Mouse (Mus musculus) G1E (cell line): Measurements from ENCODE around the gene Suz12. TPM values are rescaled to one million over a fixed set of nuclear protein-coding genes. Genes with fewer than 3 reads are reported as not detected.

Experiments used
- ATAC-seq: 2 replicates; pipeline ENCODE4 v1.8.0; 2016; ENCODE audit warnings: mild to moderate bottlenecking; ENCODE audit not compliant: insufficient number of reproducible peaks, poor library complexity, low FRiP score, severe bottlenecking; ENCODE audit errors: extremely low read depth
- DNase-seq: peaks from one replicate; pipeline ENCODE4 v3.0.0; 2012; ENCODE audit warnings: low spot score
- H3K27me3 ChIP-seq: 2 replicates; pipeline ENCODE4 v1.6.1; 2012; ENCODE audit warnings: mild to moderate bottlenecking, low read length, inconsistent platforms; ENCODE audit not compliant: insufficient read depth
- H3K36me3 ChIP-seq: replicated peaks from 2 replicates; pipeline ENCODE3; 2012; ENCODE audit warnings: mild to moderate bottlenecking, inconsistent platforms
- H3K4me1 ChIP-seq: 2 replicates; pipeline ENCODE4 v1.6.1; 2012; ENCODE audit warnings: low read depth, low read length, inconsistent platforms, mixed read lengths; ENCODE audit not compliant: insufficient read depth
- H3K4me3 ChIP-seq: 2 replicates; pipeline ENCODE4 v1.5.1; 2012; ENCODE audit warnings: low read depth, mild to moderate bottlenecking, inconsistent platforms, low read length, moderate library complexity, mixed read lengths
- H3K9me3 ChIP-seq: replicated peaks from 2 replicates; pipeline ENCODE4 v1.6.1; 2012; ENCODE audit warnings: inconsistent platforms
- CTCF ChIP-seq: IDR thresholded peaks from 2 replicates; pipeline ENCODE4 v1.5.1; 2012; ENCODE audit warnings: low read depth, low read length, inconsistent platforms, mixed read lengths
- GATA1 ChIP-seq: IDR thresholded peaks from 2 replicates; pipeline ENCODE4 v1.6.1; 2012; ENCODE audit warnings: borderline replicate concordance, low read length, inconsistent platforms, mixed read lengths
- GATA2 ChIP-seq: IDR thresholded peaks from 2 replicates; pipeline ENCODE4 v1.6.1; 2012; ENCODE audit warnings: low read depth, low read length, inconsistent platforms, borderline replicate concordance
- POLR2AphosphoS5 ChIP-seq: IDR thresholded peaks from 2 replicates; pipeline ENCODE4 v1.6.1; 2012; ENCODE audit warnings: low read depth, low read length, inconsistent platforms; ENCODE audit not compliant: insufficient replicate concordance
- TAL1 ChIP-seq: conservative IDR thresholded peaks from 2 replicates; pipeline ENCODE4 v1.6.1; 2012; ENCODE audit warnings: low read depth, low read length, inconsistent platforms, mixed read lengths
- polyA plus RNA-seq: library from polyadenylated mRNA; stranded (reverse); fragments of >175 nt; gene quantifications from 2 replicates; pipeline ENCODE4 v1.2.3, GENCODE M21; 2012
- total RNA-seq, 2 experiments: library from RNA; stranded (forward) in 1 of 2; stranded (reverse) in 1 of 2; fragments of 200-1000 nt in 1 of 2; fragments of >200 nt in 1 of 2; fragmentation: Nextera tagmentation in 1 of 2; gene quantifications; 2 replicates each; pipeline ENCODE4 v1.2.3; 2014 to 2017

Suz12 gene
- total and polyA plus RNA-seq, 3 experiments = 43.7 to 300 (median 131) TPM

DNA sequence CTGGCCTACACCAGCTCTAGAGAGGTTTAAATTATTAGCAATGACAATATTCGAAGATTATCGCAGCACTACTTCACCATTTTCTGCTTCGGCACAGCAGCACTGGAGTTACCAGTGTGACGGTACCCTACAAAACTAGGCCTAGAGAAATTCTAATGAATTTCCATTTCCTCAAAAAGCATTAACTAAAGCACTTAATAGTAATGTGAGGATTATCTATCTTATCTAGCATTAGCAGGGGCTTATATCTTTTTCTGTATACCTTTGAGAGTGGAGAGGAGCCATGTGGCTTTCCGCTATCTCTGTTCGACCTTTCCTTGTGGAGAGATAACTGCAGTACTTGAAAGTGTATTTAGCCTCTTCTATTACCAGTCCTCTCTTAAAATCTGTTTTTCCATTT, 86.8 kb downstream of the Suz12 start:
- Histone ChIP-seq H3K36me3 (peaks cover 33% of the 10 kb centered on the region), H3K27me3 (no peaks in the 10 kb centered on the region), H3K4me3 (peak overlapping the region; percentile 91), H3K4me1 (peaks cover 60% of the 10 kb centered on the region), H3K9me3 (peaks cover 7% of the 10 kb centered on the region)
- no peak for DNase-seq
- TF ChIP-seq TAL1 (peak; percentile 50; the same call in 1 of the 2 replicates), POLR2AphosphoS5 (no peak)
- no peak for ATAC-seq

DNA sequence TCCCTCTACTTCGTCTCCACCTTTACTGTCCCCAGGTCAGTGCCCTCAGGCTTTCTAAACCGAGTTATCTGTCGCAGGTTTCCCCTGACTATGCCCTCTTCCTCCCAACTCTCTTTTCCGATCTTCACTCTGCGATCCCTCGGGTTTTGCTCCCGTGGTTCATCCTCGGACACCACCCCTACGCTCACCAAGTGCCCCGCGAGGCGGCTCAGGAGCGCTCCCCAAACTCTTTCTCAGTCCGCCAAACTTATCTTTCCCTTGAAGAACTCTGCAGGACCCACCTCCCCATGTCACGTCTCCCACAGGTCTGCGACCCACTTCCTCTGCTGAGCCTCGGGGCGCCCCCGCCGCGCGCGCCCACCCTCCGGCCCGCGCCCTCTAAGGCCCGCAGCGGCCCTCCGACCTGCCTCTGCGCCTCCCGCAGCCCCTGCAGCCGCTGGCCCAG, 87.5 kb downstream of the Suz12 start:
- Histone ChIP-seq H3K27me3 (no peaks in the 10 kb centered on the region), H3K4me3 (peak overlapping the region; percentile 91), H3K36me3 (peaks cover 28% of the 10 kb centered on the region), H3K9me3 (peaks cover 7% of the 10 kb centered on the region), H3K4me1 (peaks cover 61% of the 10 kb centered on the region)
- ATAC-seq (no peak), DNase-seq (peak; percentile 10)
- TF ChIP-seq POLR2AphosphoS5 (no peak), GATA1 (no peak), TAL1 (no peak), CTCF (no peak), GATA2 (no peak)

DNA sequence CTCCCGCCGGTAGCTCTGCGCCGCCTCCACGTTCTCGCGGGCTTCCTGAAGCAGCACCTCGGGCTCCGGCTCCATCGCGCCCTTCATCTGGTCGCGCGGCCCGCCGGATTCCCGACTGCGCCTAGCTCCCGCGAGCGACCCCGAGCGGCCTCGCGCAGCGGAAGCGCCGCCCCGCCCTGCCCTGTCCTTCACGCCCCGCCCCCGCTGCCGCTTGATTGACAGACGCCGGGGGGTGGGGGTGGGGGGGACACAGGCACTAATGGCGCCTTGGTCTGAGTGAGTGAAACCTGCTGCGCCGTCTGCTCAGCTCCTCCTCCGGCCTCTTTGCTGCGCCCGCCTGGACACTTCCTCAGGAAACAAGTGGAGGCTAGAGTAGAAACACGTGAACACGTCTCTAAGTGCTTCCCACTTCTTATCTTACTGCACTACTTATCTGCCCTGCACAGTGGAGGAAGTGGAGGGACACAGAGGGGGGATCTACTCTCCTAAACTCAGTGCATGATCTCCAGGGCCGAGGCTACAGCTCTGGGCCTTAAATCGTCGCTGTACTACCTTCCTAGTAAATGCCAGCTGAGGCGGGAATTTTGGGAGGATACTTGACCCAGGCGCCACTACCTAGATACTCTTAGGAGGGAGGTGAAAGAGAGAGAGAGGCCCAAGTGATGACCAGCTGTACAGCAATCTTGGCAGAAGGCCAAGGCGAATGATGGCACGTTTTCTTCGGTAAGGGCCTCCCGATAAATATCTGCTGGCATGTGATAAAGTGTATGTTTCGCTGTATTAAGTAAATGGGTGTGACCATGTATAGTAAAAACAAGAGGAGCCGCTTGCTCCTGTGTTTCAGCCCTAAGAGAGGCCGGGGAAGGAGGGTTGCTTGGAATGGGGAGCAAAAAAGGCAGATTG, 88.2 kb downstream of the Suz12 start, which contains the start of gene Crlf3:
Gene Crlf3 (minus strand): TSS at position 166 of the 903 bp plus-strand sequence.
- peaks cover 23% of the 10 kb centered on the region for H3K36me3 ChIP-seq
- ATAC-seq = peak; percentile 91
- H3K4me3 ChIP-seq = peak within 1 kb of the TSS; percentile 91
- H3K4me1 ChIP-seq = peaks cover 61% of the 10 kb centered on the region
- H3K9me3 ChIP-seq = peaks cover 7% of the 10 kb centered on the region
- TF ChIP-seq GATA2 = peak; percentile 75; the same call in 1 of the 2 replicates
- TF ChIP-seq CTCF = no peak
- TF ChIP-seq TAL1 = peak; percentile 82
- no peaks in the 10 kb centered on the region for H3K27me3 ChIP-seq
- DNase-seq = peak; percentile 79

GRCm38 (mm10) chr11:80081786-80082319, 88.9 kb downstream of the Suz12 start:
- ATAC-seq (no peak), DNase-seq (no peak)
- Histone ChIP-seq H3K27me3 (no peaks in the 10 kb centered on the region), H3K36me3 (peaks cover 19% of the 10 kb centered on the region), H3K9me3 (peaks cover 7% of the 10 kb centered on the region), H3K4me3 (peak overlapping the region; percentile 5; the same call in 1 of the 2 replicates), H3K4me1 (peaks cover 60% of the 10 kb centered on the region)
- TF ChIP-seq GATA2 (no peak), CTCF (no peak), GATA1 (no peak), POLR2AphosphoS5 (no peak), TAL1 (no peak)

Other genes with a start within 250 kb of the Suz12 start
- 41.9 and 65.5 TPM in 2 replicates for gene Utp6, start 30.7 kb upstream of the Suz12 start, total RNA-seq (2014; fragmentation: Nextera tagmentation)
- gene Utp6, start 30.7 kb upstream of the Suz12 start, total RNA-seq (2017) = 118 and 126 TPM in 2 replicates
- gene Utp6, start 30.7 kb upstream of the Suz12 start, polyA plus RNA-seq = 3.5 and 6.2 TPM in 2 replicates
- gene Crlf3, start 87.9 kb downstream of the Suz12 start, total RNA-seq (2014; fragmentation: Nextera tagmentation) = 132 and 144 TPM in 2 replicates
- 257 and 265 TPM in 2 replicates for gene Crlf3, start 87.9 kb downstream of the Suz12 start, total RNA-seq (2017)
- gene Crlf3, start 87.9 kb downstream of the Suz12 start, polyA plus RNA-seq = 62.4 and 67.6 TPM in 2 replicates
- gene Atad5, start 96.3 kb downstream of the Suz12 start, total RNA-seq (2014; fragmentation: Nextera tagmentation) = 88.0 and 98.7 TPM in 2 replicates
- 61.9 and 69.2 TPM in 2 replicates for gene Atad5, start 96.3 kb downstream of the Suz12 start, total RNA-seq (2017)
- gene Atad5, start 96.3 kb downstream of the Suz12 start, polyA plus RNA-seq = 6.7 and 7.0 TPM in 2 replicates
- 15.9 and 16.3 TPM in 2 replicates for gene Tefm, start 149.1 kb downstream of the Suz12 start, total RNA-seq (2014; fragmentation: Nextera tagmentation)
- gene Tefm, start 149.1 kb downstream of the Suz12 start, total RNA-seq (2017) = 24.4 and 27.1 TPM in 2 replicates
- 1.0 and 1.4 TPM in 2 replicates for gene Tefm, start 149.1 kb downstream of the Suz12 start, polyA plus RNA-seq
- gene Adap2, start 161.0 kb downstream of the Suz12 start, total RNA-seq (2014; fragmentation: Nextera tagmentation) = not detected in 2 replicates
- not detected in 2 replicates for gene Adap2, start 161.0 kb downstream of the Suz12 start, total RNA-seq (2017)
- not detected in 2 replicates for gene Adap2, start 161.0 kb downstream of the Suz12 start, polyA plus RNA-seq
- 9.6 and 10.4 TPM in 2 replicates for gene Rnf135, start 190.7 kb downstream of the Suz12 start, total RNA-seq (2014; fragmentation: Nextera tagmentation)
- 6.8 TPM in 2 replicates for gene Rnf135, start 190.7 kb downstream of the Suz12 start, total RNA-seq (2017)
- 4.0 and 5.3 TPM in 2 replicates for gene Rnf135, start 190.7 kb downstream of the Suz12 start, polyA plus RNA-seq
- 80.3 and 87.3 TPM in 2 replicates for gene Rhot1, start 215.9 kb downstream of the Suz12 start, total RNA-seq (2014; fragmentation: Nextera tagmentation)
- gene Rhot1, start 215.9 kb downstream of the Suz12 start, total RNA-seq (2017) = 56.4 and 64.8 TPM in 2 replicates
- gene Rhot1, start 215.9 kb downstream of the Suz12 start, polyA plus RNA-seq = 5.1 and 5.3 TPM in 2 replicates